Mouse (Mus musculus) liver, adult 2 months (tissue): ENCODE results near the gene Mdm4.

ENCODE experiments used
- CTCF ChIP-seq: fragments of 200-500 bp; IDR thresholded peaks from 2 replicates; pipeline ENCODE4 v1.5.1; 2011; ENCODE audit warnings: low read depth, low read length, control low read depth
- POLR2A ChIP-seq: fragments of 200-500 bp; IDR thresholded peaks from 2 replicates; pipeline ENCODE4 v1.6.1; 2011; ENCODE audit warnings: low read length, control low read depth; ENCODE audit not compliant: insufficient read depth; ENCODE audit errors: extremely low read depth

DNA sequence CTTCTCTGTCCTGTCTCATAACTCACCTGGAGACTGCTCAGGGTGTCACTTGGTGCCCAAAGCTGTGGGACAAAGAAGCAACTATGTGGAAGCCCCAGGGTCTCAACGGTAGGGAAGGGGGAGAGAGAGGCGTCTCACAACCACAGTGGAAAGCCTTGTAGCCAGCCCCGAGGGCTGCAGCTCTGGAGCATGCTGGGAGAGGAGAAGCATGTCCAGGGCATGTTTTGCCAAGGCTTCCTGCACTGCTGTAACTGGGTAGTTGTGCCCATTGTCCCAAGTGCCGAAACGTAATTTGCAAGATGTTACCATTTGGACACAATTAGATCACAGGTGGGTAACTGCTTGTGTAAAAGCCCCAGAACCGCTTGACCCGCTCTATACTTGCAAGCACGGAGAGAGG, 111.1 kb downstream of the Mdm4 start:
- no peak for TF ChIP-seq POLR2A
- no peak for TF ChIP-seq CTCF
